Mouse (Mus musculus): ENCODE results near the gene Itgb5.
A peak's percentile ranks its signal among the peaks of the same experiment; 100 is the strongest.

Itgb5 gene

DNA sequence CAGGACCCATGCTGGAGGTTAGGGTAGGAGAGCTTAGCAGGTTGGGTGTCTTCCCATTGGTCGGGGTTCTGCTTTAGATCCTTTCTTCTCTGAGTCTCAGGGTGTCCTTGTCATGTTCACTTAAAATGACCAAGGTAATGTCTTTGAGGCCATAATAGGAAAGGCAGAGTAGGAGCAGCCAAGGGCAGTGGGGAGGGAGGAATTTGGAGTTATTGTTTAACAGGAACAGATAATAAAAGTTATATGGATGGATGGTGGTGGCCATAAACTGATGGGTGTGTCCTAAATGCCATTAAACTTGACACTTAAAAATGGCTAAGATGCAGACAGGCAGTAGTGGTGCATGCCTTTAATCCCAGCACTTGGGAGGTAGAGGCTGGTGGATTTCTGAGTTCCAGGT, 159.6 kb downstream of the Itgb5 start:
- DNase-seq (ENCODE audit: low spot score in 2 of 2) = no peak

DNA sequence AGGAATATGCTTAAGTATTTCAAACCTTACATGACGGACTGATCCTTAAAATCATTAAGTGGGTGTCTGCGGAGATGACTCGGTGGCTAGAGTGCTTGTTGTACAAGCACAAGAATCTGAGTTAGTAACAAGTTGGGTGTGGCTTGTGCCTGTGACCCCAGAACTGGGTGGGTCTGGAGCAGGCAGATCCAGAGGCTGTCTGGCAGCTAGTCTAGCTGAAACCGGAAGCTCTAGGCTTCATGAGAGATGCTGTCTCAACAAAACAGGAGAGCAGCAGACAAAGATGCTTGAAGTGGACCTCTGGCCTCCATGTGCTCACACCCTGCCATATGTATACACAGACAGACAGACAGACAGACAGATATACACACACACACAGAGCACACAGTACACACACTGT, 161.2 kb downstream of the Itgb5 start:
- no peak for DNase-seq (ENCODE audit: low spot score in 2 of 2)

DNA sequence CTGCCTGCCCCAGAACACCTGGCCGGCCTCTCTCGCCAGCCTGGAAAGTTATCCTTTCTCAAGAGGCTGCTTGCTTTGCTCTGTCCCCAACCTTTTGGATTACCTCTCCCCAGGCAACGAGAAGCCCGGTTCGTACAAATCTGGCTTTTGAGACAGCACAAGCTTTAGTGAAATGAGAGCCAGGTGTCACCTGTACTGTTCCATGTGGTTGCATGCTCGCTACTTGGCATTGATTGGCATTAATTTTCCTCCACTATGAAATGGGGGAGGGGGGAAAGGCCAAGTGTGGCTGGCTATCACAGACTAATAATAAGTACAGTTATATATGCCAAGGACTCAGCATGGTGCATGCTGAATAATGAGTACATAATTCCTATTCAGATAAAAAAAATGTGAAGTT, 164.9 kb downstream of the Itgb5 start:
- no peak for DNase-seq (ENCODE audit: low spot score in 2 of 2)

DNA sequence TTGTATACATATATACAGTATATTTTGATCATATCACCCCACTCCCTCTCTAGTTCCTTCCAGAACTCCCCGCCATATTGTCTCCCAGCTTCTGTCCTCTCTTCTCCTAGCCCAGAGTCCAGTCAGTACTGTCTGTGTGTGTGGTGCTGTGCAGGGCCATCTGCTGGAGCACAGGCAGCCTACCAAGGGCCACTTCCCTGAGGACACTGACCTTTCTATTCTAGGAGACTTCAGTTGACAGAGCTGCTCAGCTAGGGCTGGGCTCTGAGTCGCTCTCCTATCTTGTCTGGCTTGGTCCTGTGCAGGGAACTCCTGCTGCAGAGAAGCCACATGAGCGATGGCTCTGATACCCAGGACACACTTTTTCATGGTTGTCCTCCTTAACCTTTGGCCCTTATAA, 166.0 kb downstream of the Itgb5 start:
- DNase-seq (ENCODE audit: low spot score in 2 of 2) = no peak

DNA sequence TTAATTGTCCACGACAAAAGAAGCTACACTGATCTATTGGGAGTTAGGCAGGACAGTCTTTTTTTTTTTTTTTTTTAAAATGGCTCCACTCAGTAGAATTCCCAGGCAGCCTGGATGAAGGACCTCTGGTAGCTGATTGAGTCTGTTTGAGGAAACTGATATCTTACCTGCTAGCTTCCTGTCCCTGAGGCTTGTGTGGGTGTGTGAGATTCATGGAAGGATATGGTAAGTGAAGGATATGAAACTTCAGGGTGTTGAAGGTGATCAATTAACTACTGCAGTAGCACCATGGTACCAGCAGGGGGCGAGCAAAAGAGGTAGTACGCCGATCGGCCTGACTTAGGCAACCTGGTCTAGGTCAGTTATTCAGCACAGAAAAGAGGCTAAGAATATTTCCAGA, 166.6 kb downstream of the Itgb5 start:
- DNase-seq (ENCODE audit: low spot score in 2 of 2) = peak in 1 of 2 experiments; percentile 52

DNA sequence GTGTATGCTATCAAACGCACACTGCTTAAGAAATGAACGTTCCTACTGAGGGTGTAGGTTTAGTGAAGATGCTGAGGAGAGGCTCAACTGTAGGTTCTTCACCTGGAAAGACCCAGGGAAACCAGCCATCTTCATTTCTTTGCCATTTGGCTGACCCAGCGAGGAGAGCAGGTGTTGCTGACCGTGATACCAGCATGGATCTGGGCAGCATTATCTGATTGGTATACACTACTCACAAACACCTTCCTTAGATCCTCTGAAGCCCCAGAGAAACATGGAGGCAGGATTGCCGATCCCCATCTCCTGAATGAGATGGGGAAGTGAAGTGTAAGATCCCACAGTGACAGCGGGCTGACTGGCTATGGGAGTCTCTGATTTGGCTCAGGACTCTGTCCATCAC, 168.5 kb downstream of the Itgb5 start:
- DNase-seq (ENCODE audit: low spot score in 2 of 2) = no peak

Measured in cerebellum, postnatal 4 days (tissue).